Mouse (Mus musculus) T-helper 17 cell (primary cell): ENCODE data around the gene Sctr.

Experiments
- in situ Hi-C, 2 experiments: fragments of 300-600 bp; cut with MboI, MseI; formaldehyde crosslinking; loops; 1 replicate in 1 of 2; 2 replicates in 1 of 2; pipeline ENCODE4 v1.15.1; 2025; ENCODE audit warnings: high pct_unique_total_duplicates in 2 of 2

Gene Sctr

GRCm38 (mm10) chr1:120027693-120028092, 21.0 kb downstream of the Sctr start:
- in situ Hi-C loops, result no loop called here

GRCm38 (mm10) chr1:120030474-120030873, 23.8 kb downstream of the Sctr start:
- in situ Hi-C loops, result no loop called here

DNA sequence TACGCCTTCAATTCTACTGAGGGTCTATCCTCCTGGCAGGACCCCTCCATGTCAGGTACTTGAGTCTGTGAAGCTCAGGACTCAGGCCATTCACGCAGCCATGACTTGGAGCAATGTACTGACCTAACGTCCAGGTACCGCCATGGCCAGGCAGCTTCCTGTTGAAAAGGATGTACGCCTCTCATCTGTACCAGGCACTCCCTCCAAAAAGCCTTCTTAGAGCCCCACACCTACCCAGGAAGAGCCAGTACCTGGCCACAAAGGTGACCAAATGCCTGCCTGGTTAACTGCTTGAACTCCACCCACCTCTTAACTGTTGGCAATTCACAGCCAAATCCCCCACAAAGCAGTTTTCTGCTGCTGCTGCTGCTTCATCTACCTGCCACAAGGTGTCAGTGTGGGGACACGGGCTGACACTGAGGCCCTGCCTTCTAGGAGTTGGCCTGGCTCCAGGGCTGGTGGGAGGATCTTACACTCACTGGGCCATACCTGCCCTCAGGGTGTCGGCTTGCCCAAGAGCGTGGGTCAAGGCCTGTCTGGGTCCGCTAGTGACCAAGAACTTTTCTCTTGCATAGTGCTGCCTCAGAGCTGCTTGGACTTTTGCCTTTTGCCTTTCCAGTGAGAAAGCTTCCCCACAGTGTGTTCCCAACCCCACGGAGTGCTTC, 26.2 kb downstream of the Sctr start:
- in situ Hi-C loops, result no loop called here

DNA sequence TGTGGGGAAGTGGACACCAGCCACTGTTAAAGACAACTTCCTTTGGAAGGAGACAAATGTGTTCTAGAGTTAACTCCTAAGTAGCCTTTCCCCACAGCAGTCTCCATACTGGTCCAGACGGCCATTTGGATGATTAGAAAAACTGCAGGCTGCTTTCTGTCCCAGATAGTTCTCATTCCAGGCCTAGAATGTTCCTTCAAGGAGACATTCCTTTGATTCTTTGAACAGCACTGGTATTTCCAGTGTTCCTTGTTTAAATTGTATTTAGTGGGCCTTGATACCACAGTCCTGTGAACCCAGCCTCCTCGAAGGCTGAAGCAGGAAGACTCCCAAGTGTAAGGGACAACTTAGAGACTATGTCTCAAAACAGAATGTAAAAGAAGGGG, 26.8 kb downstream of the Sctr start:
- in situ Hi-C loops, result no loop called here

- in situ Hi-C loops, result no loop called here
These were observed 28.1 kb downstream of the Sctr start for GRCm38 (mm10) chr1:120034793-120035192.

- in situ Hi-C loops, result no loop called here
These were observed 28.9 kb downstream of the Sctr start for GRCm38 (mm10) chr1:120035456-120036034.

GRCm38 (mm10) chr1:120037021-120037683, 30.5 kb downstream of the Sctr start:
- in situ Hi-C loops, result no loop called here

DNA sequence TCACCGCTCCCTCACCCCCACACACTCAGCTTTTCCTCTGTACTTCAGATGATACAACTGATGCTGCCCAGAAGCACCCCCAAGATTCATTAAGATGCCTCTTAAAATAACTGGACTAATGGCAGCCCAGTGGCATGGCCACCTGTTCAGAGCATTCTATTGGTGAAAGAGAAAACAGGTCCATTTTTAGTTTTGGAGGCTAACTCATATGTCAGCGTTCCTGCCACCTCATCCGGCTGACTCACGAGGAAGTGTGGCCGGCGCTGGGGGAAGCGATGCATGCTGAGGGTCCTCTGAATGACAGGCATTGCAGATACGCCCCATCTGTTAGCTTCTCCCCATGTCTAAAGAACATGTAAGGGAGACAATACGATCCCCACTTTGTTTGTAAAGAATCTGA, 31.9 kb downstream of the Sctr start:
- in situ Hi-C loops, result no loop called here

- in situ Hi-C loops, result no loop called here
These were observed 35.7 kb downstream of the Sctr start for GRCm38 (mm10) chr1:120042421-120042820.

DNA sequence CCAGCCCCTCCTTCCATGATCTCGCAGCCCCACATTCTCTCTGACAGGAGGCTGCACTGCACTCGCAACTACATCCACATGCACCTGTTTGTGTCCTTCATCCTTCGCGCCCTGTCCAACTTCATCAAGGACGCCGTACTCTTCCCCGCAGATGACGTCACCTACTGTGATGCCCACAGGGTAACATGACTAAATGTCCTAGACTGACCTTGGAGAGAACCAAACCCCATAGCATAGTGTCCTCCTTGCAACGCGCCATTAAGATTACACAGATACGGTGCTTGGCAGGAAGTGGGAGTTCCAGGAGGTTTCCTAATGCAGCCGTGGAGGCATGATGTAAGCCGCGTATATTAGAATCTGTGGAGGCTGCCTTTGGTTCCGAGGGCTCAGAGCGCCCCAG, 37.9 kb downstream of the Sctr start:
- in situ Hi-C loops, result no loop called here

DNA sequence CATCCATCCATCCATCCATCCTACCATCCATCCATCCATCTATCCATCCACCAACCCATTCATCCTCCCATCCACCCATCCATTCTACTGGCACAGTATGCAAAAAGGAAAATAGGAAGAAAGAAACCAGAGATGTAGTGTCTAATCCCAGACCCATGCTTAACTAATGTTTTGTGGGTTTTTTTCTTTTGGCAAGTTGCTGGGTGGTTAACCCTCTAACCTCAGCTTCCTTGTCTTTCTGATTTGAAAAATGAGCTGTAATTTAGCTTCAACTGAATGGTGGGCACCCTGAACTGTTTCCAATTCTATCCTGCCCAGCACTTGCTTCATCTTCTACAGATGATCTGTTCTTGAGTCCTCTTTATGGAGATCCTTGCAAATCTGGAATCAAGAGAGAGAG, 40.6 kb downstream of the Sctr start:
- in situ Hi-C loops, result no loop called here

GRCm38 (mm10) chr1:120051070-120051469, 44.4 kb downstream of the Sctr start:
- in situ Hi-C loops, result no loop called here

DNA sequence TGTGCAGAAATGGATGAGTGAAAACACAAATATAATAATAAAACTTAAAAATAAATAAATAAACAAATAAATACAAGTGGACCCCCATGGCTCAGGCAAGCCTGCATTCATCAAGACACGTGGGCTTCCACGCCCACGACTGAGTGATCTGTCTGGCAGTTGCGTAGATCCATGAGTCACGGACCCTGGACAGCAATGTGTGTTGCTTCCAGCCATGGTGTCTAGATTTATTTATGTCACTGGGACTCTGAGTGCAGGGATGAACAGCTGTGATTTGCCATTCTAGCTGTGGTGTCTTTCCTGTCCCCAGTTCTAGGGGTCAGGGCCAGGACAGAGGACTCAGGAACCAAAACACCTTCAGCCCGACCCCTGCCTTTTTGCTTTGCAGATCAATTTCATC, 48.3 kb downstream of the Sctr start:
- in situ Hi-C loops, result no loop called here

- in situ Hi-C loops, result no loop called here
These were observed 48.8 kb downstream of the Sctr start for GRCm38 (mm10) chr1:120055475-120055874.

DNA sequence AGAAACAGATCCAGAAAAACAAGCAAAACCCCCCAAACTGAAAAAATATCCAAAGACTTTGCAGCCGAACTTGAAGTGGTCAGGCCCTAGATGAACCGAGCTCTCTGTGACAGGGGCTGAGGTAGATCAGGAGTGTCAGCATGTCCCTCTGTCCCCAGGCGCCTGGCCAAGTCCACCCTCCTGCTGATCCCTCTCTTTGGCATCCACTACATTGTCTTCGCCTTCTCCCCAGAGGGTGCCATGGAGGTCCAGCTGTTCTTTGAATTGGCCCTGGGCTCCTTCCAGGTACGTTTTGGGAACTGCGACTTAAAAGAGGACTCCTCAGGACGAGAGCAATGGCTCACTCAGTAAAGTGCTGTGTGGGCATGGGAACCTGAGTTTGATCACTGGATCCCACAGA, 49.5 kb downstream of the Sctr start:
- in situ Hi-C loops, result no loop called here

DNA sequence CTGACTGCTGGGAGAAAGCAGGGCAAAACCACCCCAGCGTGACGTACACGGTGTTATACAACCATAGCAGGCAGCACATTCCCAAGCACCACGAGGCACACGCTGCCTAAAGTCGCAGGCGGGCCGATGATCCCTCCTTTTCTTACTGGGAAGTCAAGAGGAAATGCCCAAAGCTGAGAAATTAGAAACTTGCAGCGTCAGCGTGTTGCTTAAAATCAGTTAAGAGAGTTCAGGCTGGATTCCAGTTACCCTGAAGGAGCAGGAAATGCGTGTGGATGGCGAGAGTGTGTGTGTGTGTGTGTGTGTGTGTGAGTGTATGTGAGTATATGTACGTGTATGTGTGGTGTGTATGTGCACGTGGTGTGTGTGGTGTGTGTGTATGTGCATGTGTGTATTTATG, 50.4 kb downstream of the Sctr start:
- in situ Hi-C loops, result no loop called here

- in situ Hi-C loops, result no loop called here
These were observed 51.2 kb downstream of the Sctr start for GRCm38 (mm10) chr1:120057674-120058430.

DNA sequence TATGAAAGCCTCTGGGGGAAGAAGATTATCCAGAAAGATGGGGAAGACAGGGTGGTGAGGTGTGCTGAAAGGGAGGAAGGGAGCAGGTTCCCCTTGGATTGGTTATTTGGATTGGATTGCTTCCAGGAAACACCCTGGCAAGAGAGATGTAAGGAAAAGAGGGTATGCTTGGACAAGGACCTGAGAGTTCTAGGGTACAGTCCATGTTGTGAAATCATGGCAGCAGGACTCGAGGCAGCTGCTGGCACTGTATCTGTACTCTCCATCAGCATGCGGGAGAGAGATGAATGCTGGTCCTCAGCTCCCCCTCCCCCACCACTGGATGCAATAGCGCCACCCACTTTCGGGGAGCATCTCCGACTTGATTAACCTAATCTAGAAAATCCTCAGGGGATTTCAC, 54.0 kb downstream of the Sctr start:
- in situ Hi-C loops, result no loop called here

- in situ Hi-C loops, result no loop called here
These were observed 55.5 kb downstream of the Sctr start for GRCm38 (mm10) chr1:120062231-120062630.

DNA sequence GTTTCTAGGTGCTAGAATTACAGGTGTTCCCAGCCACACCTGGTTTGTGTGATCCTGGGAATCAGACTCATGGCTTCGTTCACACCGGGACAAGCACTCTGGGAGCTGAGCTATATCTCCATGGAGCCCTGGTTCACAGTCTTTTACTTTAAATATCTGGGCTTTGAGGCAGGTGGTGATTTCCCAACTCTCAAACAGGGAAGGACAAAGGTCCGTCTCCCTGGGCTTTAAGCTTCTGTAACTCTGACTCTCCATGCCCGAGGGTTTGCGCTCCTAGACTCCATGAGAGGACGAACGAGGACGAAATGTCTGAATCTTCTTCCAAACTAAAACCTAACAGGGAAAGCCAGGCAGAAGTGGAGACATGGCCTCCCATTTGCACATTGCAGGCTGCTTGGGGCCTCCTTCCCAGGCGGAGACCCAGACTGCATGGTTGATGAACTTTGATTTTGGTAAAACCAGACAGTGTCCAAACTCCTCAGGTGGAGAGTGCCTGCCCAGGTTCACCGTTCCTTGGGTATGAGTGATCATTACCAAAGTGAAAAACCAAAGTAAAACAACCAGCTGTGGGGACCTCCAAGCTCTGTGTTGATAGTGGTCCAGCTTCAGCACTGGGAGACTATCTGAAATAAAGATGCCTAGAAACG, 57.5 kb downstream of the Sctr start:
- in situ Hi-C loops, result no loop called here

DNA sequence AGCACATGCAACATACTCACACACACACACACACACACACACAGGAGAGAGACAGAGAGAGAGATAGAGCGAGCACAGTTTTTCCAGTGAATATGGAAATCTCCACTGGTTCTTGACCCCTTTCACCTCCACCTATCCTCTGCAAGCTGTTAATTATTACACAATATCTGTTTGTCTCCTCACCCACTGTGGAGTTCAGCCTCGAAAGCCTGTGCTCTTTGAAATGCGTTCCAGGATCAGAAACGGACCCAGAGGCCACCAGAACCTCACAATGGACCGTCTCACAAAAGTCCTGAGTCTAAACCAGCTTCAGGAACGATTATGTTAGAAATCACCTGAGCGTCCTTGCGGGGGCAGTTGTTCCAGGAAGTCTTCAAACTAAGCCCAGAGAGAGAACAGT, 59.5 kb downstream of the Sctr start:
- in situ Hi-C loops, result no loop called here

DNA sequence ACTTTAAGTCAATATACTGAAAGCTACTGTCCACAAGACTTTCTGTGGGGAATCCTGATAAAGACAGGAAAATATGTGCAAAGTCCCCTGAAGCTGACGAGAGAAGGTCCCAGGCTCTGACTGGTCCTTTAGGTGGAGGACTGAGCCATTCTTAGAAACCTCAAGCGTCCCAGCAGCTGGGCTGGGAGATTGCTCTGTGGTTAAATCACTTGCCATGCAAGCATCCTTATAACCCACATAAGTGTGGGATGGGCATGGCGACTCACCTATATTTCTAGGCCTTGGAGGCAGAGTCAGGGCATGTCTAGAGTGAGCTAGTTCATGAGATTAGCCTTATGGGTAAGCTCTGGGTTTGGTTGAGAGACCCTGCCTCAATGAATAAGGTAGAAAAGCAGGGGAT, 59.9 kb downstream of the Sctr start:
- in situ Hi-C loops, result no loop called here
